Mouse (Mus musculus): ENCODE results near the gene Macrod2.

The Macrod2 gene

DNA sequence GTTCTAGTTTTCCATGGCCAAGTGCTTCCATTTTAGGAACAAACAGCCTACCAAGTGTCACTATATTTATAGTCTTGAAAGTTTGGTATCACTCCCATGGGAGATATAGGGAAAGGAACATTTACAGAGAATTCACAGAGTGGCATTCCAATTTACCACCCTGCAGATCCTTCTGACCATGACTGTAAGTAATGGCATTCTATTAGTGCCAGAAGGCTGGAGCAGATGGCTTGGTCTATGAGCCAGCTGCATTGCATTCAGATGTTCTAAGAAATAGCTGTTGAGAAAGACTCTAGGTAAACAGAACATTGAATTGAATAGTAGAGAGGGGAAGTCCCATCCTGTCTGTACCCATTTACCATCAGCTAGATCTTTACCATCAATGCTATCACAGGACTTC lies 1954.7 kb downstream of the Macrod2 start:
- DNase-seq (ENCODE audit: low spot score) = no peak

DNA sequence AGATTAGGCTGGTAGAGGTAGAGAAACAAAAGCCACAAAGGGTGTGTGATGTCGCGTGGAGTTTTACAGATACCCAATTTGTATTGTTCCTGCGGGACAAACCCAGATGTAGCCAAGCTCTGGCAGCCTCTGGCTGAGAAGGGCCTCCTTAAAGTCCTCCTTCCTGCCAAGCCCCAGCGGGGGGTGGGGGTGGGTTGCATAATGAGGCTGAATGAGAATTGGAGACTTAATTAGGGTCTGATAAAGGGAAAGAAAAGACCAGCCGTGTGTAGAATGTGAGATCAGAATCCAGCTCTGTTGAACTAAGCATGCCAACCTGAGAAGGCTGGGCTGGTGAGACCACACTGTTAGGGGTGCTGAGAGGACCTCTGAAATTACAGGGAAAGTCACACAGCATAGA lies 1967.8 kb downstream of the Macrod2 start:
- no peak for DNase-seq (ENCODE audit: low spot score)

DNA sequence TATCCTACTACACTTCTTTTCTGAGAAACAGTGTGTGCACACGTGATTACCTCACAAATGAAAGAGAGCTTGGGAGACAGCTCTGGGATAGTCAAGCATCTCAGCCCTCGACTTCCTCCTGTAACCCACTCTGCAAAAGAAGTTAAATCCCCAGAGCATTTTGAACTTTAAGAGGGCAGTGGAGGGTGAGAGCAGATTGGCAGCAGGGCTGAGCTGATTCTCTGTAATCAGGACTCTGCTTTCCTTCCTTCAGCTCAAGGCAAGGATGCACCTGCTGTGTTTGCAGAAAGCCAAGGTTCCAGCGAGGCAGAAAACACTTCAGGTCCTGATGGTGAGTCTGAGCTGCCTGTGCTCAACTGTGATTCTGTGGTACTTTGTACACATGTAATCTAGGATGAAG lies 1978.9 kb downstream of the Macrod2 start:
- no peak for DNase-seq (ENCODE audit: low spot score)

DNA sequence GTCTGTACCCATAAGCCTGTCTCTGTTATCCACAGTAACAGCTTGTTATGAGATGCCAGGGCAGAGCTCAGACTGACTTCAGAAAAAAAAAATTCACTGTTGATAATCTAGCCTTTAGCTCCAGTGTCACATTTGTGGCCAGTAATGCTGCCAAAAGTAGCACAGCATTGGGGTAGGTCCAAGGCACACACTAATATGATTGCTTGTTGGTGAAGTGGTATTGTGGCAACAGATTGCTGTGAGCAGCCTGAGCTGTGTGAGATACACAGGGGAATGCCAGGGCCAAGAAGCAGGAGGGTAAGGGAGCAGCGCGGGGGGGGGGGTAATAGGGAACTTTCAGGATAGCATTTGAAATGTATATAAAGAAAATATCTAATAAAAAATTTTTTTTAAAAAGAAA lies 1985.5 kb downstream of the Macrod2 start:
- no peak for DNase-seq (ENCODE audit: low spot score)

DNA sequence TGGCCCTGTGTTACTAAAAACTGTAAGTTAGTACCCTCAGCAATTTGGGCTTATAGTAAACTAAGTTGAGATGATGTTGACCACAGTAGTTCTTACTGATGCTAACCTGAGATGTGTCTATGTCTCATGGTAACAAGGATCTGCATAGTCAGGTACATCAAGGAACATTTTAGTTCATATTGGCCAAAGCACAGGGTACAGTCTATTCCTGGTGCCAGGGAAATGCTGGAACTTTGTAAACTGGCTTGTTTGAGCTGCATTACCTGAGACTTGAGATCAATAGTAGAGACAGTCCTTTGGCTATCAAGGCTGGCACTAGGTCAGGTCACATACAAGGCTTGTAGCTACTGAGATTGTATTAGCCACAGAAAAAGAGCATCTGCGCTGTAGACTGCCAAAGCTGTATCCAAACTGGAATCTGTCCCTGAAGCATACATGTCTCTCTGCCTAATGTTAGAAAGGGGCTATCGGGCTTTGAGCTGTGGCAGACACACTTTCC lies 1986.0 kb downstream of the Macrod2 start:
- DNase-seq (ENCODE audit: low spot score) = no peak

DNA sequence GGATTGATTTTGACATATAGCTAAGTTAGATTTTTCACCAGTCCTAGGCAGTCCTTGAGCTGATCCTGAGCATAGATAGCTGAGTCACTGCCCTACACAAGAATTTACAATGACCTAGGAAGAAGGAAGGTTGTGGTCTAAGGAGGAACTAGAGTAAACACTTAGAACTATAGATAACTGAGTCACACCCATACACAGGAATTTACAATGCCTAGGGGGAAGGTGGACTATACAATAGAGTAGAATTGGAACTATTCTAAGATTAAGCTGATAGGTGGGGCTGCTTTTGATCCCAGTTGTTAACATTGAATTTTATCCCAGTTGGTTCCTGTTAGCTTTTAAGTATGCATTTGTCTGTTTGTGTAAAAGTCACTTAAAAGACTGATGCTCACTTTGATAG lies 1998.4 kb downstream of the Macrod2 start:
- no peak for DNase-seq (ENCODE audit: low spot score)

DNA sequence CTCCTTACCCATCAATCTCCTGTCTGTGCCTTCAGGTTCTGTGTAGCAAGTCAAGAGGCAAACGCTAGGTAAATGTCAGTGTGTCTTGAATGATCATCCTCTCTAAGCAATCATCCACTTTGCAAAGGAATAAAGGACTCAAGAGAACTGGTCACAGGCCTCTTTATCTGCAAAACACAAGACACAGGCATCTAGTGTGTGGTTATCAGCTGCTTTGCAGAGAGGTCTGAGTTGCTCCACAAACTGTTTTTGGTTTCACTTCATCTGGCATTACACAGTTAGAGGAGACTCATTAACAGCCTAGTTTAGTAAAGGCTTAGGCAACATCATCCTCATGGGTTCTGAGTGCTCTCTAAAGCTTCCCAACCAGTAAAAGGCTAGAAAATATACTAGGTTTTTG lies 2004.4 kb downstream of the Macrod2 start:
- DNase-seq (ENCODE audit: low spot score) = no peak

DNA sequence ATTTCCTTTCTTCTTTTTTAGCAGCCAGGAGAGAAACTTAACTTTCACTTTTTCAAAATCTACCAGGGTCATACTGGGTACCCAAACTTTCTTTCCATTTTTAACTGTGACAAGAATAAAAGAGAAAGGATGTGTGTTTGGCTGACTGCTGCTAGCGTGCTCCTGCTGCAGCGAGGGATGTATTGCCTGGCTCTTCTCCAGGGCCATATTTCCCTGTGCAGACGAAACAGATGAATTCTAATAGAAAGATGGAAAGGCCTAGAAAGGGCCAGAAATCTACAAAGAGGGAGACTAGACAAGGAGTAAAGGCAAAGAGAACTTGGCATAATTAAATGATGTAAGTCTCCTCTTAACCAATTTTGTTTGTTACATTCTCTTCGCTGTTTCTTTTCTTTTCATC lies 2005.7 kb downstream of the Macrod2 start:
- DNase-seq (ENCODE audit: low spot score) = no peak

DNA sequence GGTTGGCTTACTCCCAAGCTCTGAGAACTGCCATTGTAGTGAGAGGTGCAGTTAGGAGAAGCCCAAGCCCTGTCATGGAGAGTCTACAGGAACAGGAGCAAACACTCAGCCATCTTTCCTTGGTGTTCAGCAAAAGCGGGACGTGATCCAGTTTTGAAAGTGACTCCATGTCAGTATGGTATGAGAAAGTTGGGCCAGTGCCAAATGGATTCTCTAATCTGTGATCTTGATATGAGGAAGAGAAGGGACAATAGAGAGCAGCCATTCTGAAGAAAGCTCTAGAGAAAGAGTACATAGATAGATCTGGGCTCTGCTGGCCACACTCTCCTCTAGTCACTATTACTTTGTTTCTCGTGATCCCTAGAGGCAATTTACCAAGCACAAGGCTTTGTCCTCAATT lies 2006.2 kb downstream of the Macrod2 start:
- no peak for DNase-seq (ENCODE audit: low spot score)

DNA sequence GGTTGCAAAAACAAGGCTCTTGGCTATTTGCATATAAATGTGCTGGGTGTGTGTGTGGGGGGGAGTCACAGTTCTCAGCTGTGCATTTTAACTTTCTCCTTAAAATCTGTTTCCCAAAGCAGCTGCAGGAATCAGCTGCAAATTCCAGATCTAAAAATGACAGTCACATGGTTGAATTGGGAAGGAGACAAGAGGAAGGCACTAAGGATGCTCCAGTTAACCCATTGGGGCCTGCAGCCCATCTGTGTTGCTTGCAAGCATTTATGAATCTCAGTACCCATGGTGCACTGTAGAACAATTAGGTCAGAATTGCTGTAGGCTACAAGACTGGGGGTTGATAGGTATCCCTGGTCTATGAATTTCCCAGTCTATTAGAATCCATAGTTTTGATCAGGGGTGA lies 2008.3 kb downstream of the Macrod2 start:
- no peak for DNase-seq (ENCODE audit: low spot score)

DNA sequence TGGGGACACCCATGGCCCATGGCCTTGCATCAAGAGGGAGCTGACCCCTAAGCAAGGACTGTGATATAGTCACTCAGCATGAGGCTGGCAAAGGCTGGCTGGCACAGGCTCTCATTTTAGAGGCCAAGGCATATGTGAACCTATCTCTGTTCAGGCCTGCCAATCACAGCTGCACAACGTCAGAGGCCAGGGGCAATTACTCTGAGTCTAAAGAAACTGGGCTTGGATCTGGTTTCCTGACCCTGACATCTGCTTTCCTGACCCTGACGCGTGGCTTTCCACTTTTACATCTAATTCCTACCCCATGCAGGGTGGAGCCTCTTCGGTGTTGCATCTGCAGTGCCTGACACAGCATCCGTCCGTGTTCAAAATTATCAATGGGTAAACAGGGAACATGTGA lies 2009.2 kb downstream of the Macrod2 start:
- DNase-seq (ENCODE audit: low spot score) = no peak

DNA sequence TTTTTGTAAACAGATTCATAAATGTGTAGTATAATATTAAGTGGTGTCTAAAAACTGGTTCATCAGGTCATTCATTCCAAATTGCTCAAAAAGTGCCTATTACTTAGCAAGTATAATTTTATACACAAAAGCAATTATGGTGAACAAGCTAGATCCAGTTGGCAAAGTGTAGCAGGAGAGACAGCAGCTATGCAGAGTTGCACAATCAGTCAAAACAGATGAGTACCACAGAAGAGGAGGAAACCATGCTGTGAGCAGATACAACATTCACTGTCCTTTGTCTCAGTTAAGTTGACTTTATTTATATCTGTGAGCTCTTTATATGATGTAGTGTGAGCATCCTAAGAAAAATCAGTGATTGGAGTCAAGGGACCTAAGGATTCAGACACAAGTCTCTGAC lies 2012.2 kb downstream of the Macrod2 start:
- no peak for DNase-seq (ENCODE audit: low spot score)

DNA sequence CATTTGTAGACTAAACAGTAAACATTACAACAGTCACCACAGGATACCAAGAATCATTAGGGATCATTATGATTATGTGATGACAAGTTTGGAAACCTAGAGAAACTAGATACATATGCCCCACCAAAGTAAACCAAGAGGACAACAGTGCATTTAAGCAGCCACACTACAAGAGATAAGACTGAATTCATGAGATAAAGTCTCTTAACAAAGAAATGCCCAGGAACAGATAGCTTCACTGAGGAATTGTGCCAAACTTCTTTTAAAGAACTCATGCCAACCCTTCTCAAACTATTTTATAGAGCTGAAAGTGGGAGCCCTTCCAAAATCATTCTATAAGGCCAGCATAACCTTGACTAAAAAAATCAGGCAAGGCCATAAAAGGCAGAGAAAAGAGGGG lies 2015.0 kb downstream of the Macrod2 start:
- no peak for DNase-seq (ENCODE audit: low spot score)

DNA sequence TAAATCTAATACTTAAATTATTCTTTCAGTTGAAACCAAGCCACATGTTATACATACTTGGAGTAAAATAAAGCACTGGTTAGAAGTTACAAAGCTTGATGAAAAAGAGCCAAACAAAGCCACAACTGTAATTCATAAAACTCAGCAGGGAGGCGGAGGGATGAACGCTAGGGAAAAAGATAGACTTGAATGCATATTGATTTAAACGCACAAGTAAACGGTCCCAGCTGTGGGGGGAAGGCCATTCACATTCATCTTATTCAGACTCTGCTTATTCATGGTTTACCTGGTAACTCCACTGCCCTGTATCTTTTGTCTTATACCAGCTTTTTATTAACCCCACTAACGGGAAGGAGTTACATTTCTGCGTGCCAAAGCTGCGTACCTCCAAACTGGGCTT lies 2038.0 kb downstream of the Macrod2 start:
- no peak for DNase-seq (ENCODE audit: low spot score)

DNA sequence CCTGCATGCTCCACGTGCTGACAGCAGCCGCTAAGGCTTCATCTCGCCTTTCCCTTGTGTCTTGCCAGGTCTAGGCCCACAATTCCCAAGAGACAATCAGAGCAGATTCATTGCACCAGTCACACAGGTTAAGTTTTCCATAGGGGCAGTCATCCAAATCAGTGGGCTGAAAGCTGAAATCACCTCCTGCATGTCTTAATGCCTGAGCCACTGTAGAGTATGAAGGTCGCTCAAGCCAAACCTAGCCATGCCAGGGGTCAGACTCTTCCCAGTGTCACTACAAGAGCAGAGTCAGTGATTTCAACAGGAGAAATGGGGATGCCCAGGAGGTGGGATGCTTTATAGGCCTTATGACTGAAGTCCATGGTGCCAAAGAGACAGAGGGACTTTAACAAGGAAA lies 2039.6 kb downstream of the Macrod2 start:
- no peak for DNase-seq (ENCODE audit: low spot score)

DNA sequence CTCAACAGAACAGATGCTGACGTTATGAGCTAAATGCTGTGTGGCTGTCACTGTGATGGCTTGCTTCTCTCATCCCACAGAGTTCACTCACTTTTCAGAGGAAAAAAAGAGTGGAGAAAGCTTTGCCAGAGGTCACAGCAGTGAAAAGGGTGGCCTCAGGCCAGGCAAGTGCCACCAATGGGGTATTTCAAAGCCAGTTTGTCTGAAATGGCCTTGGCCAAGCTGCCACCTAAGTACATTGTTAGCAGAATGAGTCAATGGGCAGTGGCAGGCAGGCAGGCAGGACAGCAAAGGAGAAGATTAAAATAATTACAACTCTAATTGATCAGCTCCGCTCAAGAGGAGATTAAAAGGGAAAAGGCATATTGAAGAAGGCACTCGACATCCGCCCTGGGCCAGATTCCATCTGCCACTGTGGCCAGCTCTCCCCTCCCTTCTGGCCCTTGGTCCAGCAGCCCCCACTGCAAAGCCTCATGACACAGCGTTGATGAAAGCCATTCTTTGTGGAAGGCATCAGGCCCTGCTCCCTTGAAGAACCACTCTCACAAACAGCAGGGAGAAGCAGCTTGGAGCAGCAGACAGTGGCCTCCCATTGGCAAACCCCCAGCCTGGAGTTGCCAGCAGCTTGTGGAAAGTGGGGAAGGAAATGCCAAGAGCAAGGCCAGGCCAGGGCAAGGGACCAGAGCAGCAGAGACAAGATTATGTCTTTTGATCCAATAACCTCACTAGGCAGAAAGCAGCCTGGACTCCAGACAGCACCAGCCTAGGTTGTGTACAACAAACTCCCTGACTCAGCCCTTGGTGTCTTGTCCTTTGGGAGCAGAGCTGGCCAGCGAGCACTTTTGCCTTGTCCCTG lies 2042.7 kb downstream of the Macrod2 start:
- peak; percentile 5 for DNase-seq (ENCODE audit: low spot score)

Measured in testis, postnatal 14 days (tissue).